Mouse (Mus musculus) layer of hippocampus, adult 11-12 months (tissue): ENCODE measurements around the gene Cemip.

Source experiments
- DNase-seq: peaks from one replicate; pipeline ENCODE4 v3.0.0; 2022; ENCODE audit warnings: low spot score

Gene Cemip

GRCm38 (mm10) chr7:84096501-84096900 lies 10.2 kb upstream of the Cemip start:
- DNase-seq, result no peak

GRCm38 (mm10) chr7:84090793-84091192 lies 4.5 kb upstream of the Cemip start:
- no peak for DNase-seq

GRCm38 (mm10) chr7:84089777-84090176 lies 3.5 kb upstream of the Cemip start:
- no peak for DNase-seq

GRCm38 (mm10) chr7:84088971-84089370 lies 2.7 kb upstream of the Cemip start:
- peak; percentile 77 for DNase-seq

- DNase-seq, result no peak
These were observed 1.9 kb upstream of the Cemip start for GRCm38 (mm10) chr7:84088191-84088590.

GRCm38 (mm10) chr7:84085049-84085945 lies 1.0 kb downstream of the Cemip start:
- no peak for DNase-seq

- DNase-seq, result no peak
These were observed 8.9 kb downstream of the Cemip start for GRCm38 (mm10) chr7:84077257-84078013.

- DNase-seq, result no peak
These were observed 12.0 kb downstream of the Cemip start for GRCm38 (mm10) chr7:84074266-84074665.

GRCm38 (mm10) chr7:84073856-84074255 lies 12.4 kb downstream of the Cemip start:
- no peak for DNase-seq

- no peak for DNase-seq
These were observed 17.4 kb downstream of the Cemip start for GRCm38 (mm10) chr7:84068931-84069330.

GRCm38 (mm10) chr7:84059799-84060198 lies 26.5 kb downstream of the Cemip start:
- no peak for DNase-seq

- no peak for DNase-seq
These were observed 30.2 kb downstream of the Cemip start for GRCm38 (mm10) chr7:84055961-84056629.

GRCm38 (mm10) chr7:84053856-84054255 lies 32.4 kb downstream of the Cemip start:
- DNase-seq, result no peak

- DNase-seq, result no peak
These were observed 34.9 kb downstream of the Cemip start for GRCm38 (mm10) chr7:84051423-84051822.

GRCm38 (mm10) chr7:84045546-84045945 lies 40.8 kb downstream of the Cemip start:
- no peak for DNase-seq

- peak; percentile 84 for DNase-seq
These were observed 41.6 kb downstream of the Cemip start for GRCm38 (mm10) chr7:84044581-84045290.

- DNase-seq, result no peak
These were observed 43.6 kb downstream of the Cemip start for GRCm38 (mm10) chr7:84042726-84043125.

GRCm38 (mm10) chr7:84039856-84040522 lies 46.3 kb downstream of the Cemip start:
- no peak for DNase-seq

- peak; percentile 60 for DNase-seq
These were observed 47.7 kb downstream of the Cemip start for GRCm38 (mm10) chr7:84038642-84039041.

- no peak for DNase-seq
These were observed 53.5 kb downstream of the Cemip start for GRCm38 (mm10) chr7:84032831-84033230.

- DNase-seq, result no peak
These were observed 57.1 kb downstream of the Cemip start for GRCm38 (mm10) chr7:84029120-84029771.
